In the genomic region with DNA sequence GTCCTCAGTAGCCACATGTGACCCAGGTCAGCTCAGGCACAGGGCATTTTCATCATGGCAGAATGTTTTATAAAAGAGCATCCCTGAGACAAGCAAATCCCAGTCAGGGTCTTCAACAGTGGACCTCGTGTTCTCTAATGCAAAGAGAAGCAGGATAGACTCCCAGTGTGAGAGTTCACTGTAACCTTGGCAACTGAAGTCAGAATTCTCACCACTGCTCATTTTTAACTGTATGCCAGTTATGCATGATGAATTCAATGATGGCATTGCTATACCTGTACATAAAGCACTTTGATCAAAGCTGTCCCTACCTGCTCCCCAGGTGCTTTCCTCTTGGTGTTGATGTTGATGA, we compare ENCODE assay signal across 16 mouse cellular contexts.
DNase-seq lines count a peak whose midpoint lies in the region; ATAC-seq and TF ChIP-seq lines count a peak whose summit lies in the region.
"Had no signal": no experiment of that assay in that cellular context is flagged by ENCODE, and none has a peak within 500 bp of the region (broad histone marks: within the 10 kb centered on the region; RNA-seq: fewer than 3 reads in every experiment).

No protein-coding gene starts in this region.

- DNase-seq in kidney, adult 11 months, result no peak
- DNase-seq in neural tube, embryonic 10.5 days (ENCODE audit: extremely low spot score, low spot score), result no peak
- DNase-seq in forebrain, postnatal 0 days, result no peak
- DNase-seq in right cerebral cortex, postnatal 36 days (ENCODE audit: low spot score in 2 of 2), result no peak
- DNase-seq in heart, adult 11 months, result no peak
- DNase-seq: adrenal gland, adult 8-10 months; cerebellum, adult 9-11 months; kidney, postnatal 14 days; lung, postnatal 14 days; right cerebral cortex, postnatal 14 days; thymus, postnatal 36 days had no signal

- no peak for ATAC-seq in kidney, embryonic 15.5 days (replicated peaks; ENCODE audit: low FRiP score)
- ATAC-seq in neural tube, embryonic 12.5 days (ENCODE audit: low FRiP score, low read depth), result peak; percentile 17; the same call in 1 of the 2 replicates
- ATAC-seq in forebrain, postnatal 0 days, result peak; percentile 61
- ATAC-seq: intestine, embryonic 16.5 days had no signal

- no peak overlapping the region for H3K4me3 ChIP-seq in kidney, embryonic 15.5 days (replicated peaks)
- no peak overlapping the region for H3K4me3 ChIP-seq in neural tube, embryonic 12.5 days
- H3K4me3 ChIP-seq in forebrain, postnatal 0 days (ENCODE audit: low read depth, low read length), result no peak overlapping the region
- H3K4me3 ChIP-seq: embryonic facial prominence, embryonic 15.5 days; heart, embryonic 10.5 days had no signal

- H3K27ac ChIP-seq in kidney, embryonic 15.5 days, result peak overlapping the region; percentile 38; the same call in 1 of the 2 replicates
- H3K27ac ChIP-seq in neural tube, embryonic 12.5 days, result no peak overlapping the region
- no peak overlapping the region for H3K27ac ChIP-seq in forebrain, postnatal 0 days (ENCODE audit: low read depth, low read length)
- H3K27ac ChIP-seq: embryonic facial prominence, embryonic 15.5 days; heart, embryonic 10.5 days had no signal

- 82% methylated on average over 1 of the region's 1 CpGs for WGBS in kidney, embryonic 15.5 days
- WGBS in neural tube, embryonic 12.5 days, result 60% methylated on average over 1 of the region's 1 CpGs
- 9% methylated on average over 1 of the region's 1 CpGs for WGBS in forebrain, postnatal 0 days

- H3K4me2 ChIP-seq in kidney, embryonic 15.5 days, result no peak overlapping the region
- 0 out of 2 replicates have a peak overlapping the region, but pooled peaks have one; percentile 14 for H3K4me2 ChIP-seq in neural tube, embryonic 12.5 days (replicated peaks)
- no peak overlapping the region for H3K4me2 ChIP-seq in forebrain, postnatal 0 days (ENCODE audit: low read depth)
- H3K4me2 ChIP-seq: embryonic facial prominence, embryonic 15.5 days had no signal

- H3K9ac ChIP-seq in kidney, embryonic 15.5 days, result no peak overlapping the region
- H3K9ac ChIP-seq in neural tube, embryonic 12.5 days, result no peak overlapping the region
- H3K9ac ChIP-seq in forebrain, postnatal 0 days, result no peak overlapping the region
- H3K9ac ChIP-seq: embryonic facial prominence, embryonic 15.5 days had no signal

- no peaks in the 10 kb centered on the region for H3K36me3 ChIP-seq in kidney, embryonic 15.5 days
- H3K36me3 ChIP-seq in neural tube, embryonic 12.5 days, result no peaks in the 10 kb centered on the region
- no peaks in the 10 kb centered on the region for H3K36me3 ChIP-seq in forebrain, postnatal 0 days (ENCODE audit: insufficient read depth)
- H3K36me3 ChIP-seq: embryonic facial prominence, embryonic 15.5 days; heart, embryonic 10.5 days had no signal

- H3K4me1 ChIP-seq in kidney, embryonic 15.5 days, result peaks cover 14% of the 10 kb centered on the region
- 0 out of 2 replicates have a peak, but pooled peaks cover 7% of the 10 kb centered on the region for H3K4me1 ChIP-seq in neural tube, embryonic 12.5 days
- H3K4me1 ChIP-seq in forebrain, postnatal 0 days (ENCODE audit: insufficient read depth), result peaks cover 7% of the 10 kb centered on the region; the same call in 1 of the 2 replicates
- H3K4me1 ChIP-seq: embryonic facial prominence, embryonic 15.5 days; heart, embryonic 10.5 days had no signal

- TF ChIP-seq CTCF in forebrain, postnatal 0 days (IDR thresholded peaks at IDR 0.05; ENCODE audit: low read depth), result no peak

- no peaks in the 10 kb centered on the region for H3K9me3 ChIP-seq in kidney, embryonic 15.5 days (replicated peaks)
- H3K9me3 ChIP-seq in neural tube, embryonic 12.5 days, result no peaks in the 10 kb centered on the region
- no peaks in the 10 kb centered on the region for H3K9me3 ChIP-seq in forebrain, postnatal 0 days (ENCODE audit: low read length)
- H3K9me3 ChIP-seq: embryonic facial prominence, embryonic 15.5 days; heart, embryonic 10.5 days had no signal

- H3K27me3 ChIP-seq in kidney, embryonic 15.5 days, result no peaks in the 10 kb centered on the region
- no peaks in the 10 kb centered on the region for H3K27me3 ChIP-seq in neural tube, embryonic 12.5 days (replicated peaks)
- H3K27me3 ChIP-seq in forebrain, postnatal 0 days (ENCODE audit: insufficient read depth, low read length), result no peaks in the 10 kb centered on the region
- H3K27me3 ChIP-seq: embryonic facial prominence, embryonic 15.5 days had no signal
